Mouse (Mus musculus) heart, adult 2 months (tissue): ENCODE measurements around the gene Car9.

Experiments
- CTCF ChIP-seq: fragments of 200-600 bp; IDR thresholded peaks from 2 replicates; pipeline ENCODE4 v1.8.1; 2022; ENCODE audit warnings: antibody characterized with exemption, mild to moderate bottlenecking, moderate library complexity
- EP300 ChIP-seq: fragments of 200-500 bp; IDR thresholded peaks from 2 replicates; pipeline ENCODE4 v1.6.1; 2011; ENCODE audit warnings: low read depth, low read length, control low read depth; ENCODE audit not compliant: insufficient read depth
- POLR2A ChIP-seq: fragments of 200-500 bp; IDR thresholded peaks from 2 replicates; pipeline ENCODE4 v1.6.1; 2011; ENCODE audit warnings: mild to moderate bottlenecking, low read depth, low read length, control low read depth; ENCODE audit not compliant: insufficient read depth

DNA sequence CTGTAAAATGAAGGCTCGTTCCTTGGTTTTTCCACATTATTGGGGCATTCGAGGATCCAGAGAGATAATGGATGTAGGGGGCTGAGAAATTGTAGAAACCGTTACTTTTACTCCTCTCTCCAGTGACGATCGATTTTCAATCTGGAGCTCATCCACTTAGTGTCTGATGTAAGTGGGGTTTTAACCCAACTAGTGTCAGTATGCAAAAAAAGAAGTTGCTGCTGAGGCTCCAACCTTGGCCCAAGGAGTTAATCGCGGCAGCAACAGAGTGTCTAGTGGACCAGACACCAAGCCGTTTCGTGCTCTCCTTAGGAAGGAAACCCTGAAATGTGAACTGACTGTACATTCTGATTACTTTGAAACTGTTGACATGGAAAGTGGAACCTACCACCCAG lies 12.9 kb upstream of the Car9 start:
- no peak for TF ChIP-seq POLR2A
- no peak for TF ChIP-seq CTCF
- no peak for TF ChIP-seq EP300
